ENCODE assay signal across 21 mouse cellular contexts in genomic region chr10:77666342-77666741, GRCm38 (mm10). TPM values are rescaled to one million over a fixed set of nuclear protein-coding genes. Genes with fewer than 3 reads are reported as not detected.
DNase-seq lines count a peak whose midpoint lies in the region; ATAC-seq and TF ChIP-seq lines count a peak whose summit lies in the region.
"Had no signal": no experiment of that assay in that cellular context is flagged by ENCODE, and none has a peak within 500 bp of the region (broad histone marks: within the 10 kb centered on the region; RNA-seq: fewer than 3 reads in every experiment).

No protein-coding gene starts in this region.

- 0 out of 2 replicates have a peak overlapping the region, but pooled peaks have one; percentile 9 for H3K27ac ChIP-seq in limb, embryonic 14.5 days (replicated peaks; ENCODE audit: low read depth, low read length)
- H3K27ac ChIP-seq: forebrain, embryonic 13.5 days; liver, embryonic 15.5 days; midbrain, embryonic 13.5 days; neural tube, embryonic 12.5 days had no signal

- no peak overlapping the region for H3K4me2 ChIP-seq in limb, embryonic 14.5 days (replicated peaks; ENCODE audit: low read depth, low read length, severe bottlenecking)
- H3K4me2 ChIP-seq: forebrain, embryonic 13.5 days; liver, embryonic 15.5 days; midbrain, embryonic 13.5 days; neural tube, embryonic 12.5 days had no signal

- 45% methylated on average over 8 of the region's 8 CpGs for WGBS in limb, embryonic 14.5 days

- no peak overlapping the region for H3K9ac ChIP-seq in limb, embryonic 14.5 days (ENCODE audit: low read depth, low read length, severe bottlenecking)
- H3K9ac ChIP-seq: forebrain, embryonic 13.5 days; liver, embryonic 15.5 days; midbrain, embryonic 13.5 days; neural tube, embryonic 12.5 days had no signal

- peak; percentile 41 for ATAC-seq in limb, embryonic 14.5 days (ENCODE audit: low FRiP score, low read depth)
- ATAC-seq: forebrain, embryonic 13.5 days; midbrain, embryonic 13.5 days had no signal

- no peak overlapping the region for H3K4me3 ChIP-seq in limb, embryonic 14.5 days (replicated peaks; ENCODE audit: low read length)
- H3K4me3 ChIP-seq: forebrain, embryonic 13.5 days; liver, embryonic 15.5 days; midbrain, embryonic 13.5 days; neural tube, embryonic 12.5 days had no signal

- peak; percentile 21 for DNase-seq in heart, postnatal 4 days
- DNase-seq in heart, adult 8-10 months (ENCODE audit: low spot score), result no peak
- peak; percentile 16 to 21 for DNase-seq in thymus, postnatal 10 days (ENCODE audit: low spot score in 2 of 2)
- no peak for DNase-seq in thymus, postnatal 4 days
- DNase-seq in limb, embryonic 14.5 days (ENCODE audit: low spot score), result peak; percentile 37
- no peak for DNase-seq in layer of hippocampus, postnatal 25 days (ENCODE audit: extremely low spot score in 1 of 2, low spot score in 1 of 2)
- no peak for DNase-seq in embryo, embryonic 10 days (ENCODE audit: low spot score)
- DNase-seq: heart, adult 11 months; kidney, adult 8-10 months; kidney, postnatal 4 days; left cerebral cortex, postnatal 4 days had no signal

- H3K4me1 ChIP-seq in limb, embryonic 14.5 days (ENCODE audit: control insufficient read depth, insufficient read depth, low read length), result peaks cover 15% of the 10 kb centered on the region; the same call in 1 of the 2 replicates
- H3K4me1 ChIP-seq: forebrain, embryonic 13.5 days; midbrain, embryonic 13.5 days had no signal

- no peaks in the 10 kb centered on the region for H3K9me3 ChIP-seq in limb, embryonic 14.5 days (ENCODE audit: control insufficient read depth, low read length)
- H3K9me3 ChIP-seq: forebrain, embryonic 13.5 days; liver, embryonic 15.5 days; midbrain, embryonic 13.5 days; neural tube, embryonic 12.5 days had no signal

- TF ChIP-seq POLR2A in limb, embryonic 14.5 days (IDR thresholded peaks at IDR 0.05; ENCODE audit: borderline replicate concordance, extremely low read depth, insufficient read depth, insufficient read length), result no peak

- no peaks in the 10 kb centered on the region for H3K36me3 ChIP-seq in limb, embryonic 14.5 days (ENCODE audit: control insufficient read depth, insufficient read depth, low read length)
- H3K36me3 ChIP-seq: liver, embryonic 15.5 days; midbrain, embryonic 13.5 days; neural tube, embryonic 12.5 days had no signal

- H3K27me3 ChIP-seq in limb, embryonic 14.5 days (ENCODE audit: control insufficient read depth, insufficient read depth, low read length), result no peaks in the 10 kb centered on the region; the same call in 1 of the 2 replicates
- H3K27me3 ChIP-seq: forebrain, embryonic 13.5 days; midbrain, embryonic 13.5 days; neural tube, embryonic 12.5 days had no signal

RNA-seq across cellular contexts. Expression of gene Tspear, which starts 20.0 kb away (rescaled TPM):
- total RNA-seq in heart, postnatal 4 days (2021), result not detected
- not detected for total RNA-seq in heart, adult 8-10 months (2022)
- 2.0 TPM in 2 replicates for polyA plus RNA-seq in limb, embryonic 14.5 days (2012; rRNA removed)
- 1.1 and 1.5 TPM in 2 replicates for polyA plus RNA-seq in limb, embryonic 14.5 days (2014; fragmentation: Nextera tagmentation; extraction: Ambion mirVana)
- total RNA-seq in layer of hippocampus, postnatal 25 days (2021), result not detected
- total RNA-seq: left cerebral cortex, postnatal 4 days had no signal
- polyA plus RNA-seq: liver, embryonic 15.5 days had no signal

RNA-seq across cellular contexts. Expression of gene Gm19402, which starts 24.2 kb away (rescaled TPM):
- total RNA-seq in heart, postnatal 4 days (2021), result not detected
- not detected for total RNA-seq in heart, adult 8-10 months (2022)
- not detected in 2 replicates for polyA plus RNA-seq in limb, embryonic 14.5 days (2012; rRNA removed)
- polyA plus RNA-seq in limb, embryonic 14.5 days (2014; fragmentation: Nextera tagmentation; extraction: Ambion mirVana), result not detected in 2 replicates
- total RNA-seq in layer of hippocampus, postnatal 25 days (2021), result not detected
- total RNA-seq: common myeloid progenitor, adult 5-6 weeks; layer of hippocampus, postnatal 14 days; left cerebral cortex, postnatal 4 days; MEL had no signal
- polyA plus RNA-seq: embryonic facial prominence, embryonic 14.5 days; forebrain, embryonic 13.5 days; heart, embryonic 16.5 days; liver, embryonic 15.5 days; midbrain, embryonic 13.5 days; neural tube, embryonic 12.5 days; urinary bladder, adult 2 months had no signal

RNA-seq across cellular contexts. Expression of gene Gm9508, which starts 30.7 kb away (rescaled TPM):
- not detected for total RNA-seq in heart, postnatal 4 days (2021)
- total RNA-seq in heart, adult 8-10 months (2022), result not detected
- polyA plus RNA-seq in limb, embryonic 14.5 days (2012; rRNA removed), result not detected in 2 replicates
- not detected in 2 replicates for polyA plus RNA-seq in limb, embryonic 14.5 days (2014; fragmentation: Nextera tagmentation; extraction: Ambion mirVana)
- not detected for total RNA-seq in layer of hippocampus, postnatal 25 days (2021)
- total RNA-seq: common myeloid progenitor, adult 5-6 weeks; layer of hippocampus, postnatal 14 days; left cerebral cortex, postnatal 4 days; MEL had no signal
- polyA plus RNA-seq: embryonic facial prominence, embryonic 14.5 days; forebrain, embryonic 13.5 days; heart, embryonic 16.5 days; liver, embryonic 15.5 days; midbrain, embryonic 13.5 days; neural tube, embryonic 12.5 days; urinary bladder, adult 2 months had no signal

RNA-seq across cellular contexts. Expression of gene Gm10272, which starts 40.1 kb away (rescaled TPM):
- total RNA-seq in heart, postnatal 4 days (2021), result not detected
- total RNA-seq in heart, adult 8-10 months (2022), result not detected
- not detected in 2 replicates for polyA plus RNA-seq in limb, embryonic 14.5 days (2012; rRNA removed)
- not detected in 2 replicates for polyA plus RNA-seq in limb, embryonic 14.5 days (2014; fragmentation: Nextera tagmentation; extraction: Ambion mirVana)
- not detected for total RNA-seq in layer of hippocampus, postnatal 25 days (2021)
- total RNA-seq: common myeloid progenitor, adult 5-6 weeks; layer of hippocampus, postnatal 14 days; left cerebral cortex, postnatal 4 days; MEL had no signal
- polyA plus RNA-seq: embryonic facial prominence, embryonic 14.5 days; forebrain, embryonic 13.5 days; heart, embryonic 16.5 days; liver, embryonic 15.5 days; midbrain, embryonic 13.5 days; neural tube, embryonic 12.5 days; urinary bladder, adult 2 months had no signal

RNA-seq across cellular contexts. Expression of gene Ube2g2, which starts 44.3 kb away (rescaled TPM):
- 10 to 100 TPM; 56.1 to 63.8 TPM for total RNA-seq in heart, postnatal 4 days (2021)
- total RNA-seq in heart, adult 8-10 months (2022), result 10 to 100 TPM; 78.9 to 82.9 (median 81.2) TPM
- polyA plus RNA-seq in limb, embryonic 14.5 days (2012; rRNA removed), result 55.1 and 59.8 TPM in 2 replicates
- polyA plus RNA-seq in limb, embryonic 14.5 days (2014; fragmentation: Nextera tagmentation; extraction: Ambion mirVana), result 57.4 and 58.6 TPM in 2 replicates
- 10 to 100 TPM; 69.8 to 88.4 TPM for total RNA-seq in layer of hippocampus, postnatal 25 days (2021)

Comparison
In these comparisons a context has a peak if more than half of its experiments do, and no peak if none do; other contexts are left out.
1. DNase-seq: peak in heart, postnatal 4 days (single experiment), thymus, postnatal 10 days (2 of 2) and limb, embryonic 14.5 days (single experiment); none in heart, adult 8-10 months (single experiment), thymus, postnatal 4 days (single experiment), layer of hippocampus, postnatal 25 days (0 of 2) and embryo, embryonic 10 days (single experiment).